In genomic region chr9:116847241-116848135, GRCm38 (mm10) we compare ENCODE assay signal across 9 mouse cellular contexts.
DNase-seq lines count a peak whose midpoint lies in the region; ATAC-seq and TF ChIP-seq lines count a peak whose summit lies in the region.
"Had no signal": no experiment of that assay in that cellular context is flagged by ENCODE, and none has a peak within 500 bp of the region (broad histone marks: within the 10 kb centered on the region; RNA-seq: fewer than 3 reads in every experiment).

No protein-coding gene starts in this region.

- H3K27me3 ChIP-seq in intestine, postnatal 0 days (replicated peaks; ENCODE audit: control insufficient read depth, insufficient read depth, low read length): no peaks in the 10 kb centered on the region
- no peaks in the 10 kb centered on the region for H3K27me3 ChIP-seq in hindbrain, embryonic 14.5 days (ENCODE audit: control insufficient read depth, insufficient read depth, low read length)
- H3K27me3 ChIP-seq: neural tube, embryonic 13.5 days had no signal

- peak; percentile 83 for DNase-seq in NIH3T3 (ENCODE audit: low read depth)
- DNase-seq in lung, postnatal 14 days: peak; percentile 82
- DNase-seq in hindbrain, embryonic 14.5 days (ENCODE audit: low spot score): no peak
- DNase-seq in layer of hippocampus, adult 9-11 months: no peak
- no peak for DNase-seq in right cerebral cortex, postnatal 36 days (ENCODE audit: low spot score in 2 of 2)

- H3K9me3 ChIP-seq in intestine, postnatal 0 days (ENCODE audit: control insufficient read depth): no peaks in the 10 kb centered on the region
- H3K9me3 ChIP-seq in hindbrain, embryonic 14.5 days (ENCODE audit: control insufficient read depth, low read length): no peaks in the 10 kb centered on the region
- H3K9me3 ChIP-seq: neural tube, embryonic 13.5 days had no signal

- peak overlapping the region; percentile 95 for H3K27ac ChIP-seq in embryonic fibroblast, embryonic 13.5 days (ENCODE audit: insufficient read depth, low read length)
- H3K27ac ChIP-seq in intestine, postnatal 0 days (ENCODE audit: low read depth, low read length): no peak overlapping the region
- no peak overlapping the region for H3K27ac ChIP-seq in hindbrain, embryonic 14.5 days
- H3K27ac ChIP-seq: neural tube, embryonic 13.5 days had no signal

- H3K36me3 ChIP-seq in intestine, postnatal 0 days (ENCODE audit: control insufficient read depth, insufficient read depth): no peaks in the 10 kb centered on the region
- H3K36me3 ChIP-seq in hindbrain, embryonic 14.5 days (replicated peaks; ENCODE audit: control insufficient read depth, insufficient read depth): no peaks in the 10 kb centered on the region
- H3K36me3 ChIP-seq: neural tube, embryonic 13.5 days had no signal

- H3K9ac ChIP-seq in intestine, postnatal 0 days (ENCODE audit: low read depth, low read length): no peak overlapping the region
- no peak overlapping the region for H3K9ac ChIP-seq in hindbrain, embryonic 14.5 days
- H3K9ac ChIP-seq: neural tube, embryonic 13.5 days had no signal

- no peak overlapping the region for H3K4me2 ChIP-seq in intestine, postnatal 0 days (replicated peaks; ENCODE audit: low read depth)
- no peak overlapping the region for H3K4me2 ChIP-seq in hindbrain, embryonic 14.5 days (replicated peaks)
- H3K4me2 ChIP-seq: neural tube, embryonic 13.5 days had no signal

- TF ChIP-seq CTCF in embryonic fibroblast, embryonic 13.5 days (IDR thresholded peaks at IDR 0.05; ENCODE audit: borderline replicate concordance, insufficient read depth, low read length): no peak
- no peak for TF ChIP-seq CTCF in intestine, postnatal 0 days (IDR thresholded peaks at IDR 0.05; ENCODE audit: low read depth)

- 54% methylated on average over 7 of the region's 7 CpGs for WGBS in intestine, postnatal 0 days
- WGBS in hindbrain, embryonic 14.5 days: 80% methylated on average over 7 of the region's 7 CpGs

- peaks cover 4% of the 10 kb centered on the region for H3K4me1 ChIP-seq in embryonic fibroblast, embryonic 13.5 days (ENCODE audit: control insufficient read depth, insufficient read depth, low read length)
- H3K4me1 ChIP-seq in intestine, postnatal 0 days (replicated peaks; ENCODE audit: control insufficient read depth, insufficient read depth, low read length): no peaks in the 10 kb centered on the region
- H3K4me1 ChIP-seq in hindbrain, embryonic 14.5 days (replicated peaks; ENCODE audit: control insufficient read depth, insufficient read depth, low read length): no peaks in the 10 kb centered on the region
- H3K4me1 ChIP-seq: neural tube, embryonic 13.5 days had no signal

- 0 out of 2 replicates have a peak, but pooled peaks have one; percentile 41 for ATAC-seq in intestine, postnatal 0 days
- no peak for ATAC-seq in erythroid progenitor cell, adult 5-6 weeks (replicated peaks; ENCODE audit: low FRiP score, poor library complexity, severe bottlenecking)
- ATAC-seq in hindbrain, embryonic 14.5 days (ENCODE audit: low FRiP score): no peak

- no peak overlapping the region for H3K4me3 ChIP-seq in embryonic fibroblast, embryonic 13.5 days (ENCODE audit: insufficient read depth, low read length)
- no peak overlapping the region for H3K4me3 ChIP-seq in intestine, postnatal 0 days (ENCODE audit: low read depth, low read length)
- no peak overlapping the region for H3K4me3 ChIP-seq in hindbrain, embryonic 14.5 days (replicated peaks; ENCODE audit: low read length)
- H3K4me3 ChIP-seq: neural tube, embryonic 13.5 days had no signal

- TF ChIP-seq POLR2A in embryonic fibroblast, embryonic 13.5 days (IDR thresholded peaks at IDR 0.05; ENCODE audit: low read depth, low read length): no peak

Comparison
In these comparisons a context has a peak if more than half of its experiments do, and no peak if none do; other contexts are left out.
1. DNase-seq: peak in NIH3T3 (single experiment) and lung, postnatal 14 days (single experiment); none in hindbrain, embryonic 14.5 days (single experiment), layer of hippocampus, adult 9-11 months (single experiment) and right cerebral cortex, postnatal 36 days (0 of 2).